Mouse (Mus musculus) E14TG2a.4 (cell line): Measurements from ENCODE around the gene Zranb1.

Source experiments
- CTCF ChIP-seq: conservative IDR thresholded peaks from 2 replicates; pipeline ENCODE4 v1.5.1; 2014; ENCODE audit warnings: low read length
- NANOG ChIP-seq: IDR thresholded peaks from 2 replicates; pipeline ENCODE4 v1.6.1; 2014; ENCODE audit warnings: borderline replicate concordance, low read length, mixed read lengths

DNA sequence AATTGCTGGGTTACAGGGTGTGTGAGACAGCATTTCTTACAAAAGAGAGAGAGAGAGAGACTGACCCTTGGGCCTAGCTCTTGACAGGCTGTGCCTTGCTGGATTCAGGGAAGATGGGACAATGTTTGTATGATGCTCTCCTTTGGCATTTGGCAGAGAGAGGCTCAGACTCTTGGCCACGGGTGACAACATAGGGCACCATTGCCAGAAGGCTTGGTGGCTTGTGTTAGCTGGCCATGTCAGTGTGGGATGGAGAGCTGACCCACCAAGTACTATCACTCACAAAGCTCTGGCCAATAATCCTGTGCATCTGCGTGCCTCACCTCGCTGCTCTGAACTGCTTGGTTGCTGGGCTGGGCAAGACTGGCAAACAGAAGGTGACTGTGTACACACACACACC is 79.5 kb downstream of the Zranb1 start:
- no peak for TF ChIP-seq CTCF
- no peak for TF ChIP-seq NANOG
